Mouse (Mus musculus): ENCODE measurements around the gene Ern1. TPM values are rescaled to one million over a fixed set of nuclear protein-coding genes. Genes with fewer than 3 reads are reported as not detected.

The Ern1 gene
- polyA plus RNA-seq, 1 experiment from 2014 or later = 6.6 TPM

DNA sequence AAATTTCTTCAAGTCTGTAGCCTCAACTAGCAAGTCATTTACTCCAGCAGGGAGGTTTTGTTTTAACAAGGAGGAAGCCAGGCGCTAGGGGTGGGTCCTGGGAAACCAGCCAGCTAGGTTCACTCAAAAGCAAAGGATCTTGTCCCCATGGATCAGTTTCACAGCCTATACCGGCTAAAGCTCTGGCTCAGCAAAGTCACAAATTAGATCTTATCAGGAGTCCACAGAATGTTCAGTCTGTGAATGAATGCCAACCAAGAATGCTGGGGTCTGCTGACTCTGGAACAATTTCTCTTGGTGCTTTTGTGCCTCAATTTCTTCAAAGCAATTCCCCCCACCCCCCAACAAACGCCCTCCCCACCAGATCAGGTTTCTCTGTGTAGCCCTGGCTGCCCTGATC is 98.0 kb downstream of the Ern1 start:
- Histone ChIP-seq H3K36me3 (ENCODE audit: control insufficient read depth, insufficient read depth, low read length) (no peaks in the 10 kb centered on the region), H3K4me1 (ENCODE audit: control insufficient read depth, insufficient read depth, low read length) (no peaks in the 10 kb centered on the region), H3K27me3 (ENCODE audit: control insufficient read depth, insufficient read depth, low read length) (no peaks in the 10 kb centered on the region), H3K4me2 (ENCODE audit: low read length) (no peak overlapping the region), H3K27ac (replicated peaks; ENCODE audit: low read depth, low read length) (no peak overlapping the region), H3K9me3 (ENCODE audit: control insufficient read depth, low read length) (no peaks in the 10 kb centered on the region), H3K4me3 (replicated peaks; ENCODE audit: low read depth, low read length) (no peak overlapping the region), H3K9ac (replicated peaks; ENCODE audit: low read length) (no peak overlapping the region)
- WGBS = 38% methylated on average over 3 of the region's 3 CpGs
- DNase-seq = no peak
- ATAC-seq (ENCODE audit: low FRiP score, low TSS enrichment) = no peak

DNA sequence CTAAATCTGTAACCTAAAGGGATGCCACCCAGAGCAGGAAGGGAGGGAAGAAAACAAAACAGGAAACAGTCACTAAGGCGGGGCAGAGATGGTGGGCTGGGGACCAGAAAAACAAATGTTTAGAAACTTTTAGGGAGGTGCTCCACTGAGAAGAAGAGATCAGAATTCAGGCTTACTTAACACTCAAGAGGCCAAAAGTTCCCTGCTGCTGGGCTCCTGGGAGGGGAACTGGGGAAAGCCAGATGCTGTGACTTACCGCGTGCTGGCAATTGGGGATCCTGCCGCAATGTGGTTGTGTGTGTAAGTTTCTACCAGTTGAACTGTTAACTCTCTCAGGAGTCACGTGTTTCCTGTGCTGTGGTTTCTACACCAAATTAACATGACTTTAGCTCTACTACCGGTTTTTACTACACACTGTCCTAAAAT is 99.8 kb downstream of the Ern1 start, which contains the start of gene Icam2:
Icam2 (minus strand) TSS at position 285 of the 426 bp plus-strand sequence.
- Histone ChIP-seq H3K9me3 (ENCODE audit: control insufficient read depth, low read length) (no peaks in the 10 kb centered on the region), H3K4me2 (ENCODE audit: low read length) (no peak within 1 kb of the TSS), H3K27ac (replicated peaks; ENCODE audit: low read depth, low read length) (no peak within 1 kb of the TSS), H3K9ac (replicated peaks; ENCODE audit: low read length) (no peak within 1 kb of the TSS), H3K4me3 (replicated peaks; ENCODE audit: low read depth, low read length) (no peak within 1 kb of the TSS), H3K27me3 (ENCODE audit: control insufficient read depth, insufficient read depth, low read length) (no peaks in the 10 kb centered on the region), H3K36me3 (ENCODE audit: control insufficient read depth, insufficient read depth, low read length) (no peaks in the 10 kb centered on the region), H3K4me1 (ENCODE audit: control insufficient read depth, insufficient read depth, low read length) (no peaks in the 10 kb centered on the region)
- ATAC-seq (ENCODE audit: low FRiP score, low TSS enrichment) (no peak), DNase-seq (no peak)
- 85% methylated on average over 6 of the region's 6 CpGs for WGBS

- Histone ChIP-seq H3K4me3 (replicated peaks; ENCODE audit: low read depth, low read length) (no peak overlapping the region), H3K9me3 (ENCODE audit: control insufficient read depth, low read length) (no peaks in the 10 kb centered on the region), H3K4me2 (ENCODE audit: low read length) (no peak overlapping the region), H3K36me3 (ENCODE audit: control insufficient read depth, insufficient read depth, low read length) (no peaks in the 10 kb centered on the region), H3K27ac (replicated peaks; ENCODE audit: low read depth, low read length) (no peak overlapping the region), H3K9ac (replicated peaks; ENCODE audit: low read length) (no peak overlapping the region), H3K27me3 (ENCODE audit: control insufficient read depth, insufficient read depth, low read length) (no peaks in the 10 kb centered on the region), H3K4me1 (ENCODE audit: control insufficient read depth, insufficient read depth, low read length) (no peaks in the 10 kb centered on the region)
- no peak for DNase-seq
- 89% methylated on average over 6 of the region's 6 CpGs for WGBS
- ATAC-seq (ENCODE audit: low FRiP score, low TSS enrichment) = no peak
Observed at GRCm38 (mm10) chr11:106387020-106387419, 100.6 kb downstream of the Ern1 start.

GRCm38 (mm10) chr11:106386409-106386808 is 101.2 kb downstream of the Ern1 start:
- no peak for DNase-seq
- H3K27ac ChIP-seq (replicated peaks; ENCODE audit: low read depth, low read length) = no peak overlapping the region
- no peaks in the 10 kb centered on the region for H3K27me3 ChIP-seq (ENCODE audit: control insufficient read depth, insufficient read depth, low read length)
- H3K4me2 ChIP-seq (ENCODE audit: low read length) = no peak overlapping the region
- H3K36me3 ChIP-seq (ENCODE audit: control insufficient read depth, insufficient read depth, low read length) = no peaks in the 10 kb centered on the region
- no peak for ATAC-seq (ENCODE audit: low FRiP score, low TSS enrichment)
- 87% methylated on average over 3 of the region's 3 CpGs for WGBS
- H3K9me3 ChIP-seq (ENCODE audit: control insufficient read depth, low read length) = no peaks in the 10 kb centered on the region
- no peak overlapping the region for H3K4me3 ChIP-seq (replicated peaks; ENCODE audit: low read depth, low read length)
- no peak overlapping the region for H3K9ac ChIP-seq (replicated peaks; ENCODE audit: low read length)
- H3K4me1 ChIP-seq (ENCODE audit: control insufficient read depth, insufficient read depth, low read length) = no peaks in the 10 kb centered on the region

DNA sequence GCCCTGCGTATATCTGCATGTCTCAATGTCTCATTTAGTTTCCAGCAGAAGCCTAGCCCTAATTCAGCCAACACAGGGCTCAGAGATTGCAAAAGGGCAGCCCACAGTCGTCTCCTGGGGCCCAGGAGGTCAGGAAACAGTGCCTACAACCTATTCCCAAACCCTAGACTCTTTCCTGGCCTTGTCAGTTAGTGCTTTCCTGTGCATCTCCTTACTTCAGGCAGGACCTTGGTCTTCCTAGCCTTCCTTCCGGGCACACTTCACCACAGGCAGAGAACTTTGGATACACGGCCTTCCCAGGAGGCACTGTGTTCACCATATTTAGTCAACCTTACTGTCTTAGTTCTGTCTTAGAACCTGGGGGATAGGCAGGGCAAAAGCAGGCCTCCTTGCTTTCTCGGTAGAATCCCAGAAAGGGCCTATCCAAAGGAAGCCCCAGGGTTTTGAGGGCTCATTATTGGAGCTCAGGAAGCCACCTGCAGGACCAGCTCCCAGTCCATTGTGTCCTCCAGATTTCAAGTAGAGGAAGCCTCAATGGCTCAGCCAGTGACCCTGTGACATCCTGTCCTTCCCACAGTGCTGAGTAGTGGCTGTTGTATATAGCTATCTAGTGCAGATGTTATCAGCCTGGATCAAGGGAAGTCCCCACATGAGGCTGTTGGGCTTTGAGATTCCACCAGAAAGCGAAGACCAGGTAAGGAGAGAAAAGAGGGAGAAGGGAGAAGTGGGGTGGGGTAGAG is 104.4 kb downstream of the Ern1 start:
- Histone ChIP-seq H3K27me3 (ENCODE audit: control insufficient read depth, insufficient read depth, low read length) (no peaks in the 10 kb centered on the region), H3K9me3 (ENCODE audit: control insufficient read depth, low read length) (no peaks in the 10 kb centered on the region), H3K4me1 (ENCODE audit: control insufficient read depth, insufficient read depth, low read length) (no peaks in the 10 kb centered on the region), H3K4me3 (replicated peaks; ENCODE audit: low read depth, low read length) (no peak overlapping the region), H3K27ac (replicated peaks; ENCODE audit: low read depth, low read length) (no peak overlapping the region), H3K9ac (replicated peaks; ENCODE audit: low read length) (no peak overlapping the region), H3K36me3 (ENCODE audit: control insufficient read depth, insufficient read depth, low read length) (no peaks in the 10 kb centered on the region), H3K4me2 (ENCODE audit: low read length) (no peak overlapping the region)
- DNase-seq (no peak), ATAC-seq (ENCODE audit: low FRiP score, low TSS enrichment) (no peak)
- 85% methylated on average over 6 of the region's 6 CpGs for WGBS

DNA sequence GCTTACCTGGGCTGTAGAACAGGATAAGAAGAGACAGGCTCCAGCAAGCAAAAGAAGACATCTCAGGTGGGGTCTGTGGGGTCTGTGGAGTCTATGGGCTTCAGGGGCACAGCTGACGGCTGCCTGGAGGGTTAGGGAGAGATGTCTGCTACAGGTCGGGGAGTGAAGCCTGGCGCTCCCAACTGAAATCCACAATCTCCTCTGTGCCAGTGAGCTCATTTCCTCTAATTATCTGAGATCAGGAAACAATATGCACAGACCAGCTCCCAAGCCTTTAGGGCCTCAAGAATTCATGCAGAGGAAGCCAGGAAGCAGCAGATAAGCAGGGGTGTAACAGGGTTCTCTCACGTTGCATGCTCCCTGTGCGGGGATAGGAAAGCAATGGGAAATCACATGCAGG is 105.2 kb downstream of the Ern1 start:
- ATAC-seq (ENCODE audit: low FRiP score, low TSS enrichment) = no peak

DNA sequence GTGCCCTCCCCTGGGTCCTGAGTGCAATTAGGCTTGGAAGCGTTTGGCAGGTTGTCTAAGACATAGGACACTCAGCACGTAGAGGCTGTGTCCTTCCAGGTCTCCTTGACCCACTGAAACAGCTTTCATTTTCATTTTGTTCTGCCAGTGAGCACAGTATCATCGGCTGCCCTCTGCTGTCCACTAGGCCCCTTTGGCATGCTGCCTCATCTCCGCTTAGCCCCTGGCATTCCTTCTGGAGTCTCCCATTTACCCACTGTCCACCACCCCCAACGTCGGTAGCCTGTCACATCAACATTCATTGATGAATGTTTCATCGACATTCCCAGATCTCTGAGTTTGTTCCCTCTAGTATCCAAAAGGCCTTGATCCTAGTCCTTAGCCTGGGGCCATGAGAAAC is 105.8 kb downstream of the Ern1 start:
- Histone ChIP-seq H3K4me2 (ENCODE audit: low read length) (no peak overlapping the region), H3K9me3 (ENCODE audit: control insufficient read depth, low read length) (no peaks in the 10 kb centered on the region), H3K4me1 (ENCODE audit: control insufficient read depth, insufficient read depth, low read length) (no peaks in the 10 kb centered on the region), H3K27ac (replicated peaks; ENCODE audit: low read depth, low read length) (no peak overlapping the region), H3K9ac (replicated peaks; ENCODE audit: low read length) (no peak overlapping the region), H3K27me3 (ENCODE audit: control insufficient read depth, insufficient read depth, low read length) (no peaks in the 10 kb centered on the region), H3K4me3 (replicated peaks; ENCODE audit: low read depth, low read length) (no peak overlapping the region), H3K36me3 (ENCODE audit: control insufficient read depth, insufficient read depth, low read length) (no peaks in the 10 kb centered on the region)
- DNase-seq (no peak), ATAC-seq (ENCODE audit: low FRiP score, low TSS enrichment) (no peak)
- WGBS = 88% methylated on average over 7 of the region's 7 CpGs

More for the DNA sequence above, 105.2 kb downstream of the Ern1 start:
- H3K4me1 ChIP-seq (ENCODE audit: control insufficient read depth, insufficient read depth, low read length) = no peaks in the 10 kb centered on the region
- no peak overlapping the region for H3K4me2 ChIP-seq (ENCODE audit: low read length)
- no peak overlapping the region for H3K9ac ChIP-seq (replicated peaks; ENCODE audit: low read length)
- no peaks in the 10 kb centered on the region for H3K36me3 ChIP-seq (ENCODE audit: control insufficient read depth, insufficient read depth, low read length)
- H3K27me3 ChIP-seq (ENCODE audit: control insufficient read depth, insufficient read depth, low read length) = no peaks in the 10 kb centered on the region
- no peak for DNase-seq
- H3K27ac ChIP-seq (replicated peaks; ENCODE audit: low read depth, low read length) = no peak overlapping the region
- H3K9me3 ChIP-seq (ENCODE audit: control insufficient read depth, low read length) = no peaks in the 10 kb centered on the region
- no peak overlapping the region for H3K4me3 ChIP-seq (replicated peaks; ENCODE audit: low read depth, low read length)
- 81% methylated on average over 5 of the region's 5 CpGs for WGBS

DNA sequence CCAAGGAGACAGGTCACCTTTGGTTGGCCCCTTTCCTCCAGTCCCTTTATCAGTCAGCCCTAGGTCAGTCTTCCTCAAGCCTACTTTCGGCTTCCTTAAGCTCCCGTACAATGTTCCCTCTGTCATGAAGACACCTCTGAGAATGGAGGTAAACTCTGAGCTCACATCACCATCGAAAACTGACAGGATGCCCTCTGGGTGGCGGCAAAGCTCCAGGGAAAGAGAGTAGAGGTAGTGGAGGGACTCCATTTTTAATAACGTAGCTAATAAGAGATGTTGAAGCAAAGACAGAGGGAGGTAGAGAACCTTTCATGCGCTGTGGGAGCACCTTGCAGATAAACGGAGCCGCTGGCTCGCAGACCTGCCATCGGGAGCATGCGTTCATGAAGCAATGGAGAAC is 106.6 kb downstream of the Ern1 start:
- Histone ChIP-seq H3K4me1 (ENCODE audit: control insufficient read depth, insufficient read depth, low read length) (no peaks in the 10 kb centered on the region), H3K9me3 (ENCODE audit: control insufficient read depth, low read length) (no peaks in the 10 kb centered on the region), H3K9ac (replicated peaks; ENCODE audit: low read length) (no peak overlapping the region), H3K4me2 (ENCODE audit: low read length) (no peak overlapping the region), H3K36me3 (ENCODE audit: control insufficient read depth, insufficient read depth, low read length) (no peaks in the 10 kb centered on the region), H3K4me3 (replicated peaks; ENCODE audit: low read depth, low read length) (no peak overlapping the region), H3K27me3 (ENCODE audit: control insufficient read depth, insufficient read depth, low read length) (no peaks in the 10 kb centered on the region), H3K27ac (replicated peaks; ENCODE audit: low read depth, low read length) (no peak overlapping the region)
- no peak for ATAC-seq (ENCODE audit: low FRiP score, low TSS enrichment)
- no peak for DNase-seq
- 84% methylated on average over 11 of the region's 11 CpGs for WGBS

- Histone ChIP-seq H3K4me2 (ENCODE audit: low read length) (no peak overlapping the region), H3K27ac (replicated peaks; ENCODE audit: low read depth, low read length) (no peak overlapping the region), H3K9ac (replicated peaks; ENCODE audit: low read length) (no peak overlapping the region), H3K4me1 (ENCODE audit: control insufficient read depth, insufficient read depth, low read length) (no peaks in the 10 kb centered on the region), H3K27me3 (ENCODE audit: control insufficient read depth, insufficient read depth, low read length) (no peaks in the 10 kb centered on the region), H3K4me3 (replicated peaks; ENCODE audit: low read depth, low read length) (no peak overlapping the region), H3K9me3 (ENCODE audit: control insufficient read depth, low read length) (no peaks in the 10 kb centered on the region), H3K36me3 (ENCODE audit: control insufficient read depth, insufficient read depth, low read length) (no peaks in the 10 kb centered on the region)
- ATAC-seq (ENCODE audit: low FRiP score, low TSS enrichment) (no peak), DNase-seq (no peak)
- 82% methylated on average over 5 of the region's 5 CpGs for WGBS
Observed at GRCm38 (mm10) chr11:106374979-106375378, 112.7 kb downstream of the Ern1 start.

All from midbrain, embryonic 14.5 days (tissue).